Mouse (Mus musculus) forebrain, embryonic 13.5 days (tissue): ENCODE measurements around the gene Ascc1. TPM values are rescaled to one million over a fixed set of nuclear protein-coding genes. Genes with fewer than 3 reads are reported as not detected.
A peak's percentile ranks its signal among the peaks of the same experiment; 100 is the strongest.

Experiments
- ATAC-seq: fragments of 200-750 bp; cut with Nextera tagmentation; 2 replicates; pipeline ENCODE4 v1.8.0; 2017
- H3K27ac ChIP-seq: fragments of 300-500 bp; sonication (generic); 2 replicates; pipeline ENCODE4 v1.5.1; 2015; ENCODE audit warnings: inconsistent platforms, mild to moderate bottlenecking, moderate library complexity
- H3K27me3 ChIP-seq: fragments of 300-500 bp; sonication (generic); 2 replicates; pipeline ENCODE4 v1.6.1; 2015; ENCODE audit warnings: mild to moderate bottlenecking, inconsistent platforms
- H3K36me3 ChIP-seq: fragments of 300-500 bp; sonication (generic); 2 replicates; pipeline ENCODE4 v1.6.1; 2015; ENCODE audit warnings: mild to moderate bottlenecking, inconsistent platforms; ENCODE audit not compliant: poor library complexity, severe bottlenecking
- H3K4me1 ChIP-seq: fragments of 300-500 bp; sonication (generic); 2 replicates; pipeline ENCODE4 v1.6.1; 2015; ENCODE audit warnings: inconsistent platforms
- H3K4me2 ChIP-seq: fragments of 300-500 bp; sonication (generic); 2 replicates; pipeline ENCODE4 v1.6.1; 2015; ENCODE audit warnings: inconsistent platforms, mild to moderate bottlenecking, moderate library complexity
- H3K4me3 ChIP-seq: fragments of 300-500 bp; sonication (generic); 2 replicates; pipeline ENCODE4 v1.5.1; 2015; ENCODE audit warnings: mild to moderate bottlenecking, inconsistent platforms
- H3K9ac ChIP-seq: fragments of 300-500 bp; sonication (generic); 2 replicates; pipeline ENCODE4 v1.6.1; 2015; ENCODE audit warnings: mild to moderate bottlenecking, inconsistent platforms
- H3K9me3 ChIP-seq: fragments of 300-500 bp; sonication (generic); replicated peaks from 2 replicates; pipeline ENCODE4 v1.6.1; 2016; ENCODE audit warnings: inconsistent platforms
- WGBS: fragments of 180-500 bp; shearing (Covaris S2); methylation state at CpG from one replicate; pipeline ENCODE4 v1.1.7; 2015; 5-methylcytosine and 5-hydroxymethylcytosine counted together
- polyA plus RNA-seq: library from polyadenylated mRNA; unstranded; fragments of >200 nt; fragmentation: Nextera tagmentation; extraction: Ambion mirVana; gene quantifications from 2 replicates; pipeline ENCODE4 v1.2.1, GENCODE M21; 2015

The Ascc1 gene
- polyA plus RNA-seq, 1 experiment from 2014 or later: 43.1 TPM

DNA sequence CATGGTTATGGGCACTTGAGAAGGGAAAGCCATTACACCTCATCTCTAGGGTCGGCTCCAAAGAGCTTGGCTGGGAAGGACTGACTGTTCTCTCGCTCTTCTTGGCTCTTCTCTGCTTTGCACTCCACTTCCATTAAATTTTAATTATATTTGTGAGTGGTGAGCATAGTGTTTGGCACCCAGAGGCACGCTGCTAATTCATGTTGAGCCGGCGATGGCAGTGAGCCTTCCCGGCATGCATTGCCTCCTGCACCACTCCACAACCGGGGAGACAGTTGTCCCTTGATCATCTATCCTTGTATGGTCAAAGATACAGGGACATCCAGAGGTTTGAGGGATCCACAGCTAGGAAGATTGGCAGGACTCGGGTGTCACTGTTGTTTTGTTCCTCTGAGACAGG is 107.4 kb downstream of the Ascc1 start:
- no peak overlapping the region for H3K27ac ChIP-seq
- no peaks in the 10 kb centered on the region for H3K36me3 ChIP-seq
- no peak overlapping the region for H3K9ac ChIP-seq
- H3K4me1 ChIP-seq: peaks cover 42% of the 10 kb centered on the region
- 74% methylated on average over 8 of the region's 8 CpGs for WGBS
- no peak overlapping the region for H3K4me3 ChIP-seq
- H3K27me3 ChIP-seq: peaks cover 52% of the 10 kb centered on the region
- ATAC-seq: no peak
- no peak overlapping the region for H3K4me2 ChIP-seq
- H3K9me3 ChIP-seq: no peaks in the 10 kb centered on the region

DNA sequence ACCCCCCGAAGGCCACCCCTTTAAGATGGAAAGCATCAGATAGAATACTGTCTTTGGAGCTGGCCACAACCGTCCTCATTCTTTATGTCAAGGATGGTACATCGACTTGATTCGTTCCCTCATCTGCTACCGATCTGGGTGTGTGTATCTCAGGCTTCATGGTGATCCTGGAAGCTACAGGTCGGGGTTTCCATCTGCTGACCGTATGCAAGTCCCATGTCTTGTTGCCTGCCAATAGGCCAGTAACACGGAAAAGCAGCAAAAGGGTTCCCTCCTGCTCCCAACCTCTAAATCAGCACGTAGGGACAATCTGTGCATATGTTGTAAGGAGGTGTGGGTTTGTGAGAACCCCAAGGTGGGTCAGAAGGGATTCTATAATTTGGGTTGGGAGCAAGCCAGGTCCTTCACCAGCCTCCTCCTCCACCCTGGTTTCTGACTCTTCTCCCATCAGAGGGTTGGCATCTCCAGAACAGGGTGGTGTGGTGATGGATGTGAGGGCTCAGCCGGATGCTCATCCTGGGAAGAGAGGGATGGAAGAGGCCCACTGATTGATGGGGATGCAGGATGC is 108.4 kb downstream of the Ascc1 start:
- H3K27ac ChIP-seq: no peak overlapping the region
- H3K4me3 ChIP-seq: no peak overlapping the region
- WGBS: 91% methylated on average over 10 of the region's 10 CpGs
- H3K36me3 ChIP-seq: no peaks in the 10 kb centered on the region
- no peak overlapping the region for H3K4me2 ChIP-seq
- ATAC-seq: no peak
- H3K27me3 ChIP-seq: peaks cover 44% of the 10 kb centered on the region
- peaks cover 42% of the 10 kb centered on the region for H3K4me1 ChIP-seq
- no peaks in the 10 kb centered on the region for H3K9me3 ChIP-seq
- no peak overlapping the region for H3K9ac ChIP-seq

DNA sequence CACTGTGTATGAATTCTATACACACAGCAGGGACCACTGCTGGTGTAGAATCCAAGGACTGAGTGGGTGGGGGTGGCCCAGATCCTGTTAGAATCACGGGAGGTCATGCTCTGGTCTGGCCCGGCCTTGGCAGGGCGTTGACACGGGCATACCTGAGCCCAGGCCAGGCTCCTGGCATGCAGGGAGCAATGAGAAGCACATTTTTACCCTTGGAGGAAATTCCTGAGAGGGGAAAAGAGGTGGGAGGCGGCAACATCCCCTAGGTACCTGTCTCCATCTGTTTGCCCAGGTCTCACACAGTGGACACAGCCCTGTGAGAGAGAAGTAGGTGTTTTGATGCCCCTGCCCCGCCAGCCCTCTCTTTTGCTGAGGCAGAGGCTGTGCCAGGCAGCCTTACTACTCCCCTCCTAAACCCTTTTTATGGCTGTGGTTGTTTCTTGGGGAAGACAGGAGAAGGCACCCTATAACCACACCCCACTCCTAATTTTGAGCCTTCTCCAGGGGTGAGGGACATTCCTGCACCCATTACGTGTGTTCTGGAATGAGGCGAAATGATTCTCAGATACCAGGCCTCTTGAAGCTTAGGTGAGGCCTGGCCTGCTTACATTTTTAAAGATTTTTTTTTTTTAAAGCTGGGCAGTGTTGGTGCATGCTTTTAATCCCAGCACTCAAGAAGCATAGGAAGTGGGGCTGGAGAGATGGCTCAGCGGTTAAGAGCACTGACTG is 111.5 kb downstream of the Ascc1 start:
- Histone ChIP-seq H3K9me3 (no peaks in the 10 kb centered on the region), H3K27me3 (peaks cover 19% of the 10 kb centered on the region), H3K27ac (no peak overlapping the region), H3K4me3 (no peak overlapping the region), H3K36me3 (no peaks in the 10 kb centered on the region), H3K4me2 (no peak overlapping the region), H3K9ac (no peak overlapping the region), H3K4me1 (peaks cover 35% of the 10 kb centered on the region)
- ATAC-seq: no peak
- WGBS: 88% methylated on average over 9 of the region's 9 CpGs

DNA sequence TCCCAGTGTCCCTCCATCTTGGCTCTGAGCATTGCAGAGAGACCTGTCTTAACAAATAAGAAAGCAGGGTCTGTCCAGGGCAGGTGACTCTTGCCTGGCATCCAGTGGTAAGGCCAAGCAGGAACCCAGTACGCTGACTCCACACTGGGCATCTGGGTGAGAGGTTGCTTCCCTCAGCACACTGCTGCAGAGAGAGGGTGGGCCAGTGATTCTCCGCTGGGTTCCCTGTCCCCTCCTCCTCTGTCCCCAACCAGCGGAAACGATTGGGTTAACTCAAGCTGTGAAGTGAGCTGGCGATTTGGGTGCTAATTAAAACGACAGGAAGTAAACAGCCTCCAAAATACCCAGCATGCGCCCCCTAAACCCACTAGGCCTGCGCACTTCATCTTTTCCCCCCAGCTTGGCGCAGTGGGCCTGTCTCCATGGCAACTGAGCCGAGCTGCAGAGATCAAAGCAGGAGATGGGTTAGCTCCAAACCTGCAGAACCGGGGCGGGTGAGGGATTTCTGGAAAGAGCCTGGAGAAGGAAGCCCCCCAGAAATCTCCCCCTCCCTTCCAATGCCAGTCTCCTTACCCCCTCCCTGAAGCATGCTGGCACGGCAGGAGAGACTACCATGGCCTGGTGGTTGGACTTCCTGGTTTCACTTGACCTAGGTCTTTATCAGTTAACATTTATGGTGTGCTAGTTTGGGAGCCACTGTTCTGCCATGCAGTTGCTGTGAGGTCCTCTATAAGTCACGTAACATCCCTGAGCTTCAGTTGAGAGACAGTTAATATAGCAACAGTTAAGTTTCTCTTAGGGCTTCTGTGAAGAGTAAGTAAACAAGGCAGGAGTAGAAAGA is 113.0 kb downstream of the Ascc1 start:
- Histone ChIP-seq H3K27ac (peak overlapping the region; percentile 82), H3K4me2 (peak overlapping the region; percentile 61), H3K9me3 (no peaks in the 10 kb centered on the region), H3K4me3 (peak overlapping the region; percentile 25), H3K9ac (peak overlapping the region; percentile 54), H3K27me3 (peaks cover 7% of the 10 kb centered on the region; the same call in 1 of the 2 replicates), H3K4me1 (peaks cover 36% of the 10 kb centered on the region), H3K36me3 (no peaks in the 10 kb centered on the region)
- WGBS: 2% methylated on average over 13 of the region's 14 CpGs
- ATAC-seq: peak; percentile 96

DNA sequence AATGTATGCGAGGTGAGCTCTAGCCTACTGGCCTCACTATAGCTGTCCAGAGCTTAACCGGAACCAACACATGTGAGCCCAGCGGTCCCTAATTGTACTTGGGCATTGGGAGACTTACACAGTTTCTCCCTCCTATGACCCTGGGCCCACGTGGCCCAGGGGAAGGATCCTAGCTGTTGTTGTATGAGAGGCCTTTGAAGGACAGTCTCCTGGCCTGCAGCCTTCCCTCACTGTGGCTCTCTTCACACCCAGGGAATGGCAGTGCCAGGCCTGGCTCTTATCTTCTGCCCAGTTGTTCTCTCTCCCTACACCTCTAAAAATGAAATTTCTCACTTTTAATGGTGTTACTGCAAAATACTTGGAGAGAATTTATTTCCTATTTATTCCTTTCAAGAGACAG is 114.4 kb downstream of the Ascc1 start:
- H3K4me3 ChIP-seq: no peak overlapping the region

DNA sequence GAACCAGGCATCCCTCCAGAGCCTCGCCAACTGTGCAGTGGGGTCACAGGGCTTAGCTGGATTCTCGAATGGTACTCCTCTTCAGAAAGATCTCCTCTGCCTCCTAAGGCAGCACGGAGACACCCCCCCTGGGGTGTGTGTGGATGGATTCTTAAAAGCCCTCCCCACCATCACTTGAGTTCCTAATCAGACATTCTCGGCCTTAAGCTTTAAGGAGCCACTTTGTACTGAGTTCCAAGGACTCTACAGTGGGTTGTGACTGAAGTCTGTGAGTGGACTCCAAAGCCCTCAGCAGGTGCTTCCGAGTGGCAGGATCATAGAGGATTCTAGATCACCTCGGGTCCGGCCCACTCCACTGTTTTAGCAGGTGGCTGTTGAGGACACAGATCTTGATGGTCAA is 115.9 kb downstream of the Ascc1 start:
- Histone ChIP-seq H3K4me2 (no peak overlapping the region), H3K4me1 (peaks cover 33% of the 10 kb centered on the region), H3K9ac (no peak overlapping the region), H3K9me3 (no peaks in the 10 kb centered on the region), H3K36me3 (no peaks in the 10 kb centered on the region), H3K27me3 (no peaks in the 10 kb centered on the region), H3K27ac (no peak overlapping the region), H3K4me3 (no peak overlapping the region)
- ATAC-seq: no peak
- 49% methylated on average over 7 of the region's 7 CpGs for WGBS

More for the DNA sequence above, 114.4 kb downstream of the Ascc1 start:
- no peak overlapping the region for H3K4me2 ChIP-seq
- WGBS: 55% methylated on average over 4 of the region's 4 CpGs
- H3K9ac ChIP-seq: no peak overlapping the region
- H3K4me1 ChIP-seq: peaks cover 38% of the 10 kb centered on the region
- ATAC-seq: no peak
- no peaks in the 10 kb centered on the region for H3K27me3 ChIP-seq
- no peaks in the 10 kb centered on the region for H3K36me3 ChIP-seq
- no peaks in the 10 kb centered on the region for H3K9me3 ChIP-seq
- 0 out of 2 replicates have a peak overlapping the region, but pooled peaks have one; percentile 5 for H3K27ac ChIP-seq

DNA sequence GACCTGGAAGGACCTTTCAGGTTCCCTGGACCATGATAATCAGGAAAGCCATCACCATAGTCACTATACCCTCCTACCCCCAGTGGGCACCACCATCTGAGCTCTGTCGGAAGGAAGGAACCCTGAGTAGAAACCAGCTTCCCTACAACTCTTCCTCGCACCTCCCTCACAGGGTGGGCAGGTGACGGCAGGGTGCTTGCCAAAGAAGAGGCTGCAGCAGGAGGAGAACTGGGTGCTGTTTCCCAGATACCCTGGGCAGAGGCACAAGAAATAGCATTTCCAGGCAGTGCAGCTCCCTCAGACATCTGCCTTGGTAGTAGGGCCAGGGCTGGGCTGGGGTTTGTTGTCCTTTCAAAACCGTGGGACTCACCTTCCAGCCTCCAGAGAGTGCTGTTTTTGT is 118.0 kb downstream of the Ascc1 start:
- peaks cover 26% of the 10 kb centered on the region for H3K4me1 ChIP-seq
- H3K9me3 ChIP-seq: no peaks in the 10 kb centered on the region
- no peaks in the 10 kb centered on the region for H3K36me3 ChIP-seq
- no peaks in the 10 kb centered on the region for H3K27me3 ChIP-seq
- 74% methylated on average over 4 of the region's 4 CpGs for WGBS
- H3K4me3 ChIP-seq: no peak overlapping the region
- no peak overlapping the region for H3K9ac ChIP-seq
- no peak overlapping the region for H3K4me2 ChIP-seq
- no peak overlapping the region for H3K27ac ChIP-seq
- no peak for ATAC-seq

DNA sequence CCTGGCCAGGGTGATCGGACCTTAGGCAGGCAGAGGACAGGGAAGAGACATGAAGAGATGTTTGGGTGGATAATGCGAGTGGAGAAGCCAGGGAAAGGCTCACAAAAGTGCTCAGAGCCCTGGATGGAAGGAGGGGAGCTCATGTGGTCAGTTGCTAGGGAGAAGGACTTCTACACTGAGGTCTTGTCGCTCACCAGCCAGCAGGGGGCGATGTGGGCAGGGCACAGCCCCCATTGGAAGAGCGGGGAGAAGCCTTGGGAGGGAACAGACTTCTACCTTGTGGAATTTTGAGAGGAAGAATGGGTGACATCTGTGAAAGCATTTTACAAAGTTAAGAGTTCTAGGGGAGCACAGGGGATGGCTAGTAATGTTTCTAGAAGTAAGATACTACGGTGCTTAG is 121.5 kb downstream of the Ascc1 start:
- H3K9ac ChIP-seq: no peak overlapping the region
- H3K27ac ChIP-seq: no peak overlapping the region
- H3K36me3 ChIP-seq: peaks cover 6% of the 10 kb centered on the region; the same call in 1 of the 2 replicates
- no peaks in the 10 kb centered on the region for H3K9me3 ChIP-seq
- 66% methylated on average over 6 of the region's 6 CpGs for WGBS
- H3K27me3 ChIP-seq: no peaks in the 10 kb centered on the region
- no peak overlapping the region for H3K4me2 ChIP-seq
- H3K4me3 ChIP-seq: no peak overlapping the region
- ATAC-seq: no peak
- 0 out of 2 replicates have a peak, but pooled peaks cover 3% of the 10 kb centered on the region for H3K4me1 ChIP-seq

DNA sequence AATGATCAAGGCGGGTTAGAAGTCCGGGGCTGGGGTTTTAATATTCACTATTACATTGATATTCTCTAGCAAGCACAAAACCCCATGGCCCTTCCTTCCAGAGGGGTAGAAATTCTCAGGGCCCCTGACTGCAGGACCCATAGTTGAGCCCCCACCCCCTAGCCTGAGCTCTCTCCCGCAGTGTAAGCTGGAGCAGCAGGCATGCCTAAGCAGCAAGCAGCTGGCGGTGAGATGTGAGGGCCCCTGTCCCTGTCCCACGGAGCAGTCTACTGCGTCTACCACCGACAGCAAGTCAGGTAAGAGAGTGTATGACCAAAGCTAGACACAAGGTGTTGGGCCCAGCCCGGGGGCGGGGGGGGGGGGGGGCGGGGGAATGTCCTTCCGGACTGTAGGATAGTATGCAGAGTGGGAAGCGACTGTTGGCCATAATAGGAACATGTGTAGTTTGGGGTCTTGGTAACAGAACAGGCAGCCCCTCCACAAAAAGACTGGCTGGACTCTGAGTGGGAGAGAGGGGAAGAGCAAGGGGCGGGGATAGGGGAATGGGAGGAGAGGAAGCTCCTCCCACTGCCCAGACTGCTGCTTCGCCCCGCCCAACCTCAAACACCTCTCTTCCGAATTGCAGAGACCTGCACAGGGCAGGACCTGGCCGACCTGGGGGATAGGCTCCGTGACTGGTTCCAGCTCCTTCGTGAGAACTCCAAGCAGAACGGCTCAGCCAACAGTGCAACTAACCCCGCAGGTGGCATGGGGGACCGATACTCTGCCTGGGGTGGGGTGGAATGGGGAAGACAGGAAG is 123.1 kb downstream of the Ascc1 start:
- Histone ChIP-seq H3K27ac (no peak overlapping the region), H3K4me2 (peak overlapping the region; percentile 9; the same call in 1 of the 2 replicates), H3K9ac (no peak overlapping the region), H3K36me3 (peaks cover 14% of the 10 kb centered on the region), H3K4me3 (no peak overlapping the region), H3K27me3 (no peaks in the 10 kb centered on the region), H3K9me3 (no peaks in the 10 kb centered on the region), H3K4me1 (no peaks in the 10 kb centered on the region)
- ATAC-seq: peak; percentile 27
- WGBS: 23% methylated on average over 22 of the region's 22 CpGs

DNA sequence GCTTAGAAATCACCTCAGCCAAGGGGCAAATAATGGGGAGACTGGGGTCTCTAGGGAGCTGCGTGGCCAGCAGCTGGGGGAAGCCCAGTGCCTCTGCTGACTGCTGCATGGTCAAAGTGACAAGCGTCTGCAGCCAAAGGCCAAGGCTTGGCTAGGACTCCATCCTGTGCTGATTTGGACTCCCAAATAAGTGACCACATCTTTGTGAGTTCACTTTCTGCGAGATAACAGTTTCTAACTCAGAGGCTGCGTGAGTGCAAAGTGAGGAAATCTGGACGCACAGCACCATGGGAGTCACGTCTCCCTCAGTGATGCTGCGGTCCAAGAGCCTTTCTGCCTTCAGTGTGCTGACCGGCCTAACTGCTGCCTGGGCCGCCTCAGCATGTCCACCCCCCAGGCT is 125.7 kb downstream of the Ascc1 start:
- H3K9ac ChIP-seq: no peak overlapping the region
- H3K4me2 ChIP-seq: no peak overlapping the region
- H3K27ac ChIP-seq: no peak overlapping the region
- ATAC-seq: no peak
- H3K4me3 ChIP-seq: no peak overlapping the region
- H3K36me3 ChIP-seq: peaks cover 22% of the 10 kb centered on the region
- WGBS: 88% methylated on average over 9 of the region's 9 CpGs
- H3K4me1 ChIP-seq: no peaks in the 10 kb centered on the region
- no peaks in the 10 kb centered on the region for H3K9me3 ChIP-seq
- no peaks in the 10 kb centered on the region for H3K27me3 ChIP-seq

DNA sequence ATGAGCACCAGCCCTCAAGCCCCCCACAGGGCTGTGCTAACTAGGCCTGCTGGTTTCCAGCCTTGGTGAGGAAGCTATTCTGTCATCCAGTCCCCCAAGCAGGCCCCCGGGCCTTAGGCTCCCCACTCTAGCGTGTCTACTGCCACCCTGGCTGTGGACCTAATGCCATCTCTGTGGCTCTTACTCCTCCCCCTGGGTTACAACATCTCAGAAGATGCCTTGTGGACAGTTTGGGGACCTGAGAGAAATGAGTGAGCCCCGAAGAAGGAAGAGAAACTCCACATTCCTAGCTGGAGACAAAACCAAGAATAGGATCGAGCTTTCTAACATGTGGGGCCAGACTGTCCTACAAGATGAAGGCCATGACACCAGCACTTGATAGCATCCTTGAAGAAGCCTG is 127.9 kb downstream of the Ascc1 start:
- Histone ChIP-seq H3K4me2 (no peak overlapping the region), H3K4me1 (no peaks in the 10 kb centered on the region), H3K9me3 (no peaks in the 10 kb centered on the region), H3K36me3 (peaks cover 22% of the 10 kb centered on the region), H3K9ac (no peak overlapping the region), H3K4me3 (no peak overlapping the region), H3K27ac (no peak overlapping the region), H3K27me3 (no peaks in the 10 kb centered on the region)
- WGBS: 80% methylated on average over 4 of the region's 4 CpGs
- no peak for ATAC-seq
